Mouse (Mus musculus) heart, postnatal 0 days (tissue): ENCODE measurements around the gene Psap. TPM values are rescaled to one million over a fixed set of nuclear protein-coding genes. Genes with fewer than 3 reads are reported as not detected.
A peak's percentile ranks its signal among the peaks of the same experiment; 100 is the strongest.

Experiments used
- ATAC-seq: fragments of 200-750 bp; cut with Nextera tagmentation; 2 replicates; pipeline ENCODE4 v1.8.0; 2017; ENCODE audit warnings: low read depth, moderate number of reproducible peaks, moderate library complexity; ENCODE audit not compliant: insufficient read depth
- DNase-seq: peaks from one replicate; pipeline ENCODE4 v3.0.0-alpha.2; 2016; ENCODE audit warnings: low spot score
- H3K27ac ChIP-seq: fragments of 300-500 bp; sonication (generic); 2 replicates; pipeline ENCODE4 v1.5.1; 2014; ENCODE audit warnings: low read depth, mild to moderate bottlenecking
- H3K27me3 ChIP-seq: fragments of 300-500 bp; sonication (generic); 2 replicates; pipeline ENCODE4 v1.6.1; 2014; ENCODE audit warnings: low read length, mixed read lengths; ENCODE audit not compliant: control insufficient read depth, insufficient read depth
- H3K36me3 ChIP-seq: fragments of 300-500 bp; sonication (generic); replicated peaks from 2 replicates; pipeline ENCODE4 v1.6.1; 2014; ENCODE audit warnings: low read length, mixed read lengths; ENCODE audit not compliant: control insufficient read depth, insufficient read depth
- H3K4me1 ChIP-seq: fragments of 300-500 bp; sonication (generic); 2 replicates; pipeline ENCODE4 v1.6.1; 2014; ENCODE audit warnings: antibody characterized with exemption; ENCODE audit not compliant: control insufficient read depth, insufficient read depth
- H3K4me2 ChIP-seq: fragments of 300-500 bp; sonication (generic); 2 replicates; pipeline ENCODE4 v1.6.1; 2014; ENCODE audit warnings: low read depth, mild to moderate bottlenecking, low read length, moderate library complexity
- H3K4me3 ChIP-seq: fragments of 300-500 bp; sonication (generic); 2 replicates; pipeline ENCODE4 v1.5.1; 2014; ENCODE audit warnings: low read depth, low read length
- H3K9ac ChIP-seq: fragments of 300-500 bp; sonication (generic); replicated peaks from 2 replicates; pipeline ENCODE4 v1.6.1; 2014; ENCODE audit warnings: low read depth, low read length, mixed read lengths
- H3K9me3 ChIP-seq: fragments of 300-500 bp; sonication (generic); replicated peaks from 2 replicates; pipeline ENCODE4 v1.6.1; 2016; ENCODE audit warnings: low read length; ENCODE audit not compliant: control insufficient read depth
- CTCF ChIP-seq: IDR thresholded peaks from 2 replicates; pipeline ENCODE4 v1.5.1; 2016; ENCODE audit warnings: antibody characterized with exemption, control low read depth, low read depth
- EP300 ChIP-seq: IDR thresholded peaks from 2 replicates; pipeline ENCODE4 v1.6.1; 2016; ENCODE audit warnings: antibody characterized with exemption, low read depth
- WGBS: fragments of 180-500 bp; shearing (Covaris S2); extraction: QIAGEN DNeasy Blood & Tissue Kit; methylation state at CpG from one replicate; pipeline ENCODE4 v1.1.7; 2014; 5-methylcytosine and 5-hydroxymethylcytosine counted together
- polyA plus RNA-seq: library from polyadenylated mRNA; unstranded; fragments of >200 nt; fragmentation: Nextera tagmentation; extraction: Ambion mirVana; gene quantifications from 2 replicates; pipeline ENCODE4 v1.2.1, GENCODE M21; 2015
- total RNA-seq: library from RNA; depleted of rRNA; stranded (reverse); fragments of >200 nt; gene quantifications from 2 replicates; pipeline ENCODE4 v1.2.3, GENCODE M21; 2014; ENCODE audit warnings: low replicate concordance

Gene Psap
- total and polyA plus RNA-seq, 2 experiments from 2014 or later: 139 to 479 TPM

DNA sequence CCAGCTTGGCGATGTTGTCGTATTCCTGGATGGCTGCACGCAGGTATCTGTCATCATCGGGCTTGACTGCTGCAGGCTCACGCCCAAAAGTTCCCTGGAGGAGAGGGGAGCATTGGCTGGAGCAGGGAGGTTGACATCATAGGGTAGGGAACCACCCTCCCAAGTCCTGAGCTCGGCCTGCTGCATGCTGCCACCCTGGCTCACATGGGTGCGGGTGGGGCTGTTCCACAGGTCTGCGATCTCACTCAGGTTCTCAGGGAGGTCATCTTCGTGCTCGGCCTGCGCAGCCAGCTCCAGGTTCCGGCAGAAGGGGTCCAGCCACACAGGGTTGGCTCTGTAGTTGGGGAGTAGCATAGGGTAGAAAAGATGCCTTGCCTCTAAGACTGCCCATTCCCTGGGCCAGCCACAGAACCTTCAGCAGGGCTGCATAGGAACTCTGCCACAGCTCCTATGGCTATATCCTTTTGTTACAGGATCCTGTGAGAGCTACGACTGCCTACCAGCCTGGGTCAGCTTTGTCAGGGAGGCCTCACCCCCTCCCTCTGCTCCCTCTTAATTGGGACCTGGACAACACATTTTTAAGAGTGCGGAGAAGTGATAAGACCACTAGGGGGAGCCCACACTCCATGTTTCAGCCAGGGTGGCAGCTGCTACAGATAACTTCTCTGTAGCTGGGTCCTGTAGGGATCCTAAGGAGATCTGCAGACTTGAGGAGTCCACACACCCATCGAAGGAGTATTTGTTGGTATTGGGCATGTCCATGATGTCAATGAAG lies 27.6 kb downstream of the Psap start:
- H3K36me3 ChIP-seq: peaks cover 32% of the 10 kb centered on the region
- no peaks in the 10 kb centered on the region for H3K4me1 ChIP-seq
- H3K27ac ChIP-seq: no peak overlapping the region
- no peak overlapping the region for H3K4me2 ChIP-seq
- no peak overlapping the region for H3K9ac ChIP-seq
- no peak overlapping the region for H3K4me3 ChIP-seq
- ATAC-seq: peak; percentile 70
- TF ChIP-seq CTCF: peak; percentile 93
- TF ChIP-seq EP300: no peak
- no peaks in the 10 kb centered on the region for H3K27me3 ChIP-seq
- WGBS: 58% methylated on average over 15 of the region's 15 CpGs
- peak; percentile 85 for DNase-seq
- no peaks in the 10 kb centered on the region for H3K9me3 ChIP-seq

DNA sequence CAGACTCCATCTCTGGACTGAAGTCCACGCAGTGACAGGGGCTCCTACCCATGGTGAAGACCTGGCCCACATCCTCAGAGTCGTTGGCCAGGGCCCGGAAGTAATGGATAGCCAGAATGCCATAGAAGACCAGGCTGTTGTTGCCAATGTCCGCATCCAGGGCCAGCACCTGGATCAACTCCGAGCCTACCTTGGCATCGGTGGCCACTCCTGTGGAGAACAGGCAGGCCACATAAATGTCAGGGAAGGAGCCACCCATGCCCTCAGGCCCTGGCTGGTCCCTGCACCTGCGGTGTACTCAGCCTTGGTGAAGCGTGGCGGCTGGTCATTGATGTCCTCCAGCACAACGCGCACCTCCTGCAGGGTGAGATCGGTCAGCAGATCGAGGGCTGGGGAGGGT lies 33.2 kb downstream of the Psap start:
- no peak overlapping the region for H3K4me2 ChIP-seq
- TF ChIP-seq EP300 (no peak), CTCF (no peak)
- no peak for DNase-seq
- no peak overlapping the region for H3K4me3 ChIP-seq
- H3K36me3 ChIP-seq: no peaks in the 10 kb centered on the region
- no peaks in the 10 kb centered on the region for H3K9me3 ChIP-seq
- WGBS: 86% methylated on average over 13 of the region's 13 CpGs
- H3K27me3 ChIP-seq: no peaks in the 10 kb centered on the region
- H3K27ac ChIP-seq: no peak overlapping the region
- H3K9ac ChIP-seq: no peak overlapping the region
- ATAC-seq: no peak
- H3K4me1 ChIP-seq: no peaks in the 10 kb centered on the region

DNA sequence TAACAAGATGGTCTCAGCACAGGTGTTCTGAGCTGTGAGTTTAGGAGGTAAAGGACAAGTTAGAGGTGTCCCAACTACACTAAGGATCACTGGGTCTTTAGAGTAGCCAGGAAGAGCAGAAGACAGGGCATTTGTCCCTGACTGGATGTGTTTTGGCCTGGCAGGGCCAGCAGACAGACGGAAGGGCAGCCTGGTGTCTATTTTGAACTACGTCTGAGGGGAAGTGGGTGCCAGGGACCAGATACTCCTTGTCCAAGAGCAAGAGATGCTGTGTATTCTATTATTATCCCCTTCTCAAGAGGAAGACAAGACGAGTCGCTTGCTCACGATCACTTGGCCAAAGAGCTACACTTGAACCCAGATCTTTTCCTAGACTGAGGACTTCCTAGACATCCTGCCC lies 36.2 kb downstream of the Psap start:
- no peak for DNase-seq
- no peaks in the 10 kb centered on the region for H3K36me3 ChIP-seq
- no peak overlapping the region for H3K9ac ChIP-seq
- H3K4me2 ChIP-seq: no peak overlapping the region
- TF ChIP-seq CTCF (no peak), EP300 (no peak)
- no peaks in the 10 kb centered on the region for H3K9me3 ChIP-seq
- H3K4me1 ChIP-seq: no peaks in the 10 kb centered on the region
- no peak overlapping the region for H3K27ac ChIP-seq
- WGBS: 68% methylated on average over 5 of the region's 5 CpGs
- no peak for ATAC-seq
- no peaks in the 10 kb centered on the region for H3K27me3 ChIP-seq
- no peak overlapping the region for H3K4me3 ChIP-seq

DNA sequence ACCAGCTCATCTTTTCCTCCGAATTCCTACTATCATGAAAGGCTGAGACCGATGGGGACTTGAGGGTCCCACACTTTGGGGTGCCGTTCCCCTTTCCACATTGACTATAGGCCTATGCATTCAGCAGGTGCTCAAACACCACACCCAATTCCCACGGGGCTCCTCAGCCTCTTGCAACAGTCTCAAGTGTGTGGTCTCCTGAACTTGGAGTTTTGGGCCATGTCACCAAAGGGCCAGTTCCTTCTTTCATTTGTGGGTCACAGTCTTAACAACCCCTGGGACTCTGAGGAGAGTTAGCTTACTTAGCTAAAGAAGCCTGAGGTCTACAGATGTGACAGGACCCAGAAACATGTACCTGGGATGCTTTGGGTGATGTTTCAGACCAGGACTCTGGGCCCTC lies 38.7 kb downstream of the Psap start:
- 78% methylated on average over 4 of the region's 4 CpGs for WGBS
- no peaks in the 10 kb centered on the region for H3K36me3 ChIP-seq
- H3K9ac ChIP-seq: no peak overlapping the region
- ATAC-seq (no peak), DNase-seq (no peak)
- H3K9me3 ChIP-seq: no peaks in the 10 kb centered on the region
- no peaks in the 10 kb centered on the region for H3K27me3 ChIP-seq
- no peak overlapping the region for H3K4me2 ChIP-seq
- H3K27ac ChIP-seq: no peak overlapping the region
- H3K4me1 ChIP-seq: no peaks in the 10 kb centered on the region
- no peak overlapping the region for H3K4me3 ChIP-seq
- TF ChIP-seq CTCF (no peak), EP300 (no peak)

DNA sequence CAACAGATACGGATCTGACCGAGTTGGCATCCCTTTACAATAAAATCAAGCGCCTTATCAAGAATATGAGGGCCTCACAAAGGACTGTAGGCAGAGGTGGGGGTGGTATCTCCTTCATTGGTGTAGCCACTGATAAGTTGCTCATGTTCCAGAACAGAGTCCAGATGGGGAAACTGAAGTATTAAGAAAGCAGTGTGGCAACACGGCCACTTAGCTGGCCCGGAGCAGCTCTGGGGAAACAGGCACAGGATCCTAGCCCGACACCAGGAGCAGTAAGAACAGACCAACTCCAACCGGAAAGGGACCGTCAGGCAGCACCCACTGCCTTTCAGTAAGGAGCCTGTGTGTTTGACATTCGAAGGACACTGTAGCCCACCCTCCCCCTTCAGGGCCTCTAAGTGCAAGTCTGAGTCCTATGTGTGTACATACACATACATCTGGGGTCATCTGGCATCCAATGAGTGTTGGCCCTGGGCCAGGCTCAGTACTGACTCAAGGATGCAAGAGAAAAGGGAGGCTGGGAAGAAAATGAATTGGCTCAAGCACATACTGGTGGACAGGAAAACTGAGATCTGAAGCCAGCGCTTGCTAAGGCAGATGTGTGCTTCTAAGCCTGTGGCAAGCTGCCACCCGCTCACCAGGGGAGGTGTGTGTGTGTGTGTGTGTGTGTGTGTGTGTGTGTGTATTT lies 51.7 kb downstream of the Psap start:
- H3K36me3 ChIP-seq: no peaks in the 10 kb centered on the region
- H3K4me1 ChIP-seq: peaks cover 8% of the 10 kb centered on the region; the same call in 1 of the 2 replicates
- H3K4me3 ChIP-seq: no peak overlapping the region
- H3K9me3 ChIP-seq: no peaks in the 10 kb centered on the region
- no peak overlapping the region for H3K4me2 ChIP-seq
- H3K27me3 ChIP-seq: no peaks in the 10 kb centered on the region
- 36% methylated on average over 11 of the region's 11 CpGs for WGBS
- DNase-seq: no peak
- no peak overlapping the region for H3K9ac ChIP-seq
- no peak for TF ChIP-seq CTCF
- no peak for TF ChIP-seq EP300
- no peak overlapping the region for H3K27ac ChIP-seq
- ATAC-seq: no peak
